Mouse (Mus musculus) MEL (cell line): ENCODE data around the gene Olfr633. TPM values are rescaled to one million over a fixed set of nuclear protein-coding genes. Genes with fewer than 3 reads are reported as not detected.
A peak's percentile ranks its signal among the peaks of the same experiment; 100 is the strongest.

ENCODE experiments used
- DNase-seq: peaks from one replicate; pipeline ENCODE4 v3.0.0; 2011; ENCODE audit warnings: low read depth, low spot score
- H3K27ac ChIP-seq: 2 replicates; pipeline ENCODE4 v1.5.1; 2012; ENCODE audit warnings: low read depth, mild to moderate bottlenecking, control low read depth, low read length, moderate library complexity; ENCODE audit not compliant: control insufficient read depth
- H3K27me3 ChIP-seq, 2 experiments: fragments of 150-350 bp in 1 of 2; sonication (generic) in 1 of 2; 2 replicates each; pipeline ENCODE4 v1.6.1; 2012; ENCODE audit warnings: low read length in 2 of 2, mild to moderate bottlenecking in 2 of 2, improper control_type of control experiment in 1 of 2, moderate library complexity in 1 of 2; ENCODE audit not compliant: insufficient read depth in 2 of 2, control insufficient read depth in 1 of 2
- H3K36me3 ChIP-seq, 2 experiments: 2 replicates each; pipeline ENCODE4 v1.6.1; 2012 to 2014; ENCODE audit warnings: low read length in 2 of 2, improper control_type of control experiment in 1 of 2, inconsistent platforms in 1 of 2, mild to moderate bottlenecking in 1 of 2; ENCODE audit not compliant: insufficient read depth in 2 of 2, control insufficient read depth in 1 of 2
- H3K4me1 ChIP-seq, 2 experiments: fragments of 150-350 bp in 1 of 2; sonication (generic) in 1 of 2; 2 replicates each; pipeline ENCODE4 v1.6.1; 2012; ENCODE audit warnings: low read length in 2 of 2, improper control_type of control experiment in 1 of 2, mild to moderate bottlenecking in 1 of 2; ENCODE audit not compliant: insufficient read depth in 2 of 2, control insufficient read depth in 1 of 2
- H3K4me3 ChIP-seq, 2 experiments: fragments of 150-350 bp in 1 of 2; sonication (generic) in 1 of 2; 2 replicates each; pipeline ENCODE4 v1.5.1; 2012; ENCODE audit warnings: low read depth in 2 of 2, low read length in 2 of 2, mild to moderate bottlenecking in 2 of 2, moderate library complexity in 2 of 2, control low read depth in 1 of 2, improper control_type of control experiment in 1 of 2; ENCODE audit not compliant: control insufficient read depth in 1 of 2, insufficient read depth in 1 of 2
- H3K79me2 ChIP-seq: 2 replicates; pipeline ENCODE4 v1.6.1; 2012; ENCODE audit warnings: mild to moderate bottlenecking, low read length, moderate library complexity; ENCODE audit not compliant: control insufficient read depth, poor library complexity, insufficient read depth
- H3K9ac ChIP-seq: 2 replicates; pipeline ENCODE4 v1.6.1; 2012; ENCODE audit warnings: low read depth, mild to moderate bottlenecking, control low read depth, low read length, moderate library complexity; ENCODE audit not compliant: control insufficient read depth, poor library complexity, severe bottlenecking
- H3K9me3 ChIP-seq: fragments of 150-350 bp; sonication (generic); replicated peaks from 2 replicates; pipeline ENCODE4 v1.6.1; 2012; ENCODE audit warnings: mild to moderate bottlenecking, low read length, improper control_type of control experiment, moderate library complexity; ENCODE audit not compliant: insufficient read depth
- BHLHE40 ChIP-seq: IDR thresholded peaks from 2 replicates; pipeline ENCODE4 v1.6.1; 2012; ENCODE audit warnings: low read depth, mild to moderate bottlenecking, inconsistent platforms, low read length, improper control_type of control experiment, borderline replicate concordance
- CHD1 ChIP-seq: IDR thresholded peaks from 2 replicates; pipeline ENCODE4 v1.6.1; 2012; ENCODE audit warnings: low read depth, mild to moderate bottlenecking, inconsistent platforms, low read length, improper control_type of control experiment
- CHD2 ChIP-seq: IDR thresholded peaks from 2 replicates; pipeline ENCODE4 v1.6.1; 2011; ENCODE audit warnings: low read length, improper control_type of control experiment
- CTCF ChIP-seq, 3 experiments: IDR thresholded peaks in 2 of 3; conservative IDR thresholded peaks in 1 of 3; 2 replicates each; pipeline ENCODE4 v1.5.1; 2011 to 2012; ENCODE audit warnings: low read length in 3 of 3, low read depth in 2 of 3, mild to moderate bottlenecking in 2 of 3, improper control_type of control experiment in 1 of 3, inconsistent platforms in 1 of 3, mixed read lengths in 1 of 3, moderate library complexity in 1 of 3; ENCODE audit not compliant: control insufficient read depth in 1 of 3, insufficient read depth in 1 of 3, poor library complexity in 1 of 3, severe bottlenecking in 1 of 3
- ELF1 ChIP-seq: IDR thresholded peaks from 2 replicates; pipeline ENCODE4 v1.6.1; 2014; ENCODE audit warnings: low read depth, mild to moderate bottlenecking, inconsistent platforms, low read length, improper control_type of control experiment, moderate library complexity
- EP300 ChIP-seq, 2 experiments: IDR thresholded peaks; 2 replicates each; pipeline ENCODE4 v1.6.1; 2011; ENCODE audit warnings: improper control_type of control experiment in 2 of 2, low read length in 2 of 2, low read depth in 1 of 2, mild to moderate bottlenecking in 1 of 2
- ETS1 ChIP-seq: IDR thresholded peaks from 2 replicates; pipeline ENCODE4 v1.6.1; 2012; ENCODE audit warnings: low read depth, mild to moderate bottlenecking, inconsistent platforms, low read length, improper control_type of control experiment, moderate library complexity
- GABPA ChIP-seq: IDR thresholded peaks from 2 replicates; pipeline ENCODE4 v1.6.1; 2012; ENCODE audit warnings: low read depth, mild to moderate bottlenecking, inconsistent platforms, low read length, improper control_type of control experiment, moderate library complexity
- GATA1 ChIP-seq: IDR thresholded peaks from 2 replicates; pipeline ENCODE4 v1.6.1; 2011; ENCODE audit warnings: low read depth, low read length, improper control_type of control experiment
- HCFC1 ChIP-seq: IDR thresholded peaks from 2 replicates; pipeline ENCODE4 v1.6.1; 2012; ENCODE audit warnings: low read depth, mild to moderate bottlenecking, inconsistent platforms, low read length, improper control_type of control experiment, moderate library complexity
- JUND ChIP-seq: IDR thresholded peaks from 2 replicates; pipeline ENCODE4 v1.6.1; 2011; ENCODE audit warnings: low read depth, mild to moderate bottlenecking, improper control_type of control experiment, low read length
- MAFK ChIP-seq: IDR thresholded peaks from 2 replicates; pipeline ENCODE4 v1.6.1; 2011; ENCODE audit warnings: low read depth, mild to moderate bottlenecking, low read length, improper control_type of control experiment, borderline replicate concordance
- MAX ChIP-seq: IDR thresholded peaks from 2 replicates; pipeline ENCODE4 v1.6.1; 2011; ENCODE audit warnings: low read length, improper control_type of control experiment
- MYB ChIP-seq: IDR thresholded peaks from 2 replicates; pipeline ENCODE4 v1.6.1; 2011; ENCODE audit warnings: mild to moderate bottlenecking, low read depth, low read length, improper control_type of control experiment
- POLR2A ChIP-seq, 2 experiments: IDR thresholded peaks; 2 replicates each; pipeline ENCODE4 v1.6.1; 2011 to 2012; ENCODE audit warnings: low read length in 2 of 2, mild to moderate bottlenecking in 2 of 2, control low read depth in 1 of 2, improper control_type of control experiment in 1 of 2, low read depth in 1 of 2, moderate library complexity in 1 of 2; ENCODE audit not compliant: control insufficient read depth in 1 of 2, insufficient read depth in 1 of 2, poor library complexity in 1 of 2
- POLR2AphosphoS2 ChIP-seq: IDR thresholded peaks from 2 replicates; pipeline ENCODE4 v1.6.1; 2011; ENCODE audit warnings: low read length, improper control_type of control experiment
- RAD21 ChIP-seq: IDR thresholded peaks from 2 replicates; pipeline ENCODE4 v1.6.1; 2011; ENCODE audit warnings: mild to moderate bottlenecking, low read depth, low read length, improper control_type of control experiment
- RCOR1 ChIP-seq: IDR thresholded peaks from 2 replicates; pipeline ENCODE4 v1.6.1; 2012; ENCODE audit warnings: low read depth, mild to moderate bottlenecking, inconsistent platforms, low read length, improper control_type of control experiment
- SIN3A ChIP-seq: IDR thresholded peaks from 2 replicates; pipeline ENCODE4 v1.6.1; 2012; ENCODE audit warnings: low read length, improper control_type of control experiment, inconsistent platforms
- SMC3 ChIP-seq: IDR thresholded peaks from 2 replicates; pipeline ENCODE4 v1.6.1; 2011; ENCODE audit warnings: low read depth, low read length, improper control_type of control experiment
- TAL1 ChIP-seq: IDR thresholded peaks from 2 replicates; pipeline ENCODE4 v1.6.1; 2012; ENCODE audit warnings: mild to moderate bottlenecking, inconsistent platforms, low read length, moderate library complexity, mixed read lengths
- TBP ChIP-seq: IDR thresholded peaks from 2 replicates; pipeline ENCODE4 v1.8.0; 2011; ENCODE audit warnings: low read depth, low read length, improper control_type of control experiment
- TCF12 ChIP-seq: IDR thresholded peaks from 2 replicates; pipeline ENCODE4 v1.6.1; 2014; ENCODE audit warnings: low read depth, mild to moderate bottlenecking, inconsistent platforms, low read length, improper control_type of control experiment, moderate library complexity
- UBTF ChIP-seq: IDR thresholded peaks from 2 replicates; pipeline ENCODE4 v1.6.1; 2012; ENCODE audit warnings: low read depth, mild to moderate bottlenecking, inconsistent platforms, low read length, improper control_type of control experiment, moderate library complexity, borderline replicate concordance; ENCODE audit not compliant: insufficient read depth
- USF2 ChIP-seq, 2 experiments: IDR thresholded peaks; 2 replicates each; pipeline ENCODE4 v1.6.1; 2011 to 2012; ENCODE audit warnings: improper control_type of control experiment in 2 of 2, low read length in 2 of 2, borderline replicate concordance in 1 of 2, inconsistent platforms in 1 of 2, low read depth in 1 of 2, mild to moderate bottlenecking in 1 of 2; ENCODE audit not compliant: insufficient read depth in 1 of 2
- ZMIZ1 ChIP-seq: IDR thresholded peaks from 2 replicates; pipeline ENCODE4 v1.6.1; 2012; ENCODE audit warnings: low read depth, mild to moderate bottlenecking, inconsistent platforms, low read length, improper control_type of control experiment, moderate library complexity
- polyA plus RNA-seq, 2 experiments: library from polyadenylated mRNA; stranded (reverse) in 1 of 2; unstranded in 1 of 2; fragments of >175 nt in 1 of 2; fragments of >200 nt in 1 of 2; gene quantifications; 2 replicates each; pipeline versions ENCODE4 v1.2.1 to v1.2.4; 2012; ENCODE audit warnings: low replicate concordance in 2 of 2, low read depth in 1 of 2; ENCODE audit not compliant: insufficient read length in 2 of 2, insufficient read depth in 1 of 2, missing spikeins in 1 of 2
- total RNA-seq: library from RNA; depleted of rRNA; stranded (reverse); fragments of 300-350 nt; gene quantifications from 2 replicates; pipeline ENCODE4 v1.2.3, GENCODE M21; 2012; rRNA removed

Olfr633 gene
- total RNA-seq (not detected in 2 replicates), polyA plus RNA-seq (not detected)

DNA sequence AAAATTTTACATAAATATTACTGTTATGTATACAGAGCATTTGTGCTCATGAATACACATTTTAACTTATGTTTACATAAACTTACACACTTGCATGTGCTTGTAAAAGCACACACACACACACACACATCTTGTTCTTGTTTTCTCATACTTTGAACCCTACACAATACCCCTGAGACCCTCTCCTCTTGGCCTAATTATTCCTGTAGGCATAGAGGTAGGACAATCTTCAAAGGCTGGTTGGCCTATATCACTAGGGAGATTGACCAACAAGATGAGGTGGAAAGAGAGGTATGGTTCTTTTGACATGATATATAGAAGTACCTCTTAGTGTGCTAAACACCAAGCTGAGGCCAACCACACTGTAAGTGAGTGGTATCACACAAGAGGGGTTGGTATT lies at the start of gene Olfr633:
Gene Olfr633, plus strand, starts transcription at position 301 of the 400 bp plus-strand sequence.
- Histone ChIP-seq H3K9me3 (no peaks in the 10 kb centered on the region), H3K9ac (no peak within 1 kb of the TSS), H3K27ac (no peak within 1 kb of the TSS), H3K36me3 (no peaks in the 10 kb centered on the region), H3K4me1 (no peaks in the 10 kb centered on the region), H3K27me3 (no peaks in the 10 kb centered on the region), H3K79me2 (no peaks in the 10 kb centered on the region), H3K4me3 (no peak within 1 kb of the TSS)
- TF ChIP-seq ZMIZ1 (no peak), JUND (no peak), RAD21 (no peak)
- no peak for DNase-seq

- no peak for DNase-seq
- H3K27ac ChIP-seq = no peak within 1 kb of the TSS
- H3K4me3 ChIP-seq = no peak within 1 kb of the TSS
- H3K9me3 ChIP-seq = no peaks in the 10 kb centered on the region
- H3K9ac ChIP-seq = no peak within 1 kb of the TSS
- H3K79me2 ChIP-seq = no peaks in the 10 kb centered on the region
- no peaks in the 10 kb centered on the region for H3K4me1 ChIP-seq
- peaks cover 0 to 1% of the 10 kb centered on the region in 2 experiments; a peak in 2 of 4 replicates for H3K27me3 ChIP-seq
- H3K36me3 ChIP-seq = peaks cover 0 to 3% of the 10 kb centered on the region in 2 experiments; a peak in 1 of 4 replicates
- TF ChIP-seq MAX = no peak
- no peak for TF ChIP-seq GABPA
- TF ChIP-seq UBTF = no peak
- TF ChIP-seq SMC3 = no peak
- no peak for TF ChIP-seq HCFC1
- TF ChIP-seq CHD1 = no peak
- TF ChIP-seq, all 39 proteins: peak for 0
Observed at GRCm38 (mm10) chr7:103903187-103903586, 41.0 kb upstream of the Olfr633 start, which contains the start of gene Olfr65. TSS of gene Olfr65 (plus strand) at chr7:103903487.

GRCm38 (mm10) chr7:103910047-103910446 lies 34.2 kb upstream of the Olfr633 start:
- H3K79me2 ChIP-seq = no peaks in the 10 kb centered on the region
- H3K4me1 ChIP-seq = peaks cover 3 to 13% of the 10 kb centered on the region in 2 experiments
- H3K27me3 ChIP-seq = no peaks in the 10 kb centered on the region; a peak in 1 of 4 replicates
- H3K27ac ChIP-seq = peak overlapping the region; percentile 15; the same call in 1 of the 2 replicates
- no peak for TF ChIP-seq POLR2A (IDR thresholded peaks at IDR 0.05; ENCODE audit: control insufficient read depth in 1 of 2, insufficient read depth in 1 of 2, low read depth in 1 of 2, low read length in 2 of 2, poor library complexity in 1 of 2)
- peak; percentile 7; the same call in 1 of the 2 replicates for TF ChIP-seq BHLHE40
- TF ChIP-seq POLR2AphosphoS2 = no peak
- 0 out of 2 replicates have a peak, but pooled peaks have one; percentile 10 for TF ChIP-seq ELF1
- TF ChIP-seq CTCF (IDR thresholded peaks at IDR 0.05 in 2 of 3, conservative IDR thresholded peaks at IDR 0.05 in 1 of 3; ENCODE audit: control insufficient read depth in 1 of 3, insufficient read depth in 1 of 3, low read depth in 2 of 3, low read length in 3 of 3, poor library complexity in 1 of 3, severe bottlenecking in 1 of 3) = no peak
- peak; percentile 10; the same call in 1 of the 2 replicates for TF ChIP-seq MAFK
- TF ChIP-seq ETS1 = peak; percentile 99
- peak; percentile 90 to 98 for TF ChIP-seq EP300 (IDR thresholded peaks at IDR 0.05; ENCODE audit: low read depth in 1 of 2, low read length in 2 of 2)
- TF ChIP-seq GATA1 = peak; percentile 98
- TF ChIP-seq CHD2 = no peak
- peak; percentile 100 for TF ChIP-seq TCF12
- peak; percentile 88 for TF ChIP-seq RCOR1
- TF ChIP-seq TBP = no peak
- no peak for TF ChIP-seq RAD21
- peak; percentile 67; the same call in 1 of the 2 replicates for TF ChIP-seq SIN3A
- no peak for TF ChIP-seq USF2 (IDR thresholded peaks at IDR 0.05; ENCODE audit: borderline replicate concordance in 1 of 2, insufficient read depth in 1 of 2, low read depth in 1 of 2, low read length in 2 of 2)
- TF ChIP-seq MYB = peak; percentile 74; the same call in 1 of the 2 replicates
- peak; percentile 96 for TF ChIP-seq TAL1
- H3K9ac ChIP-seq = no peak overlapping the region
- no peaks in the 10 kb centered on the region for H3K9me3 ChIP-seq
- peak; percentile 85 for DNase-seq
- no peak overlapping the region for H3K4me3 ChIP-seq
- peaks cover 0 to 24% of the 10 kb centered on the region in 2 experiments; a peak in 2 of 4 replicates for H3K36me3 ChIP-seq
